Mouse (Mus musculus) heart, adult 11 months (tissue): ENCODE measurements around the gene Gnaq.
"Not testable (repeated sequence)": the region's sequence is repeated elsewhere in the genome, so short reads cannot be mapped to it uniquely, and the experiment has no call there.

Source experiments
- DNase-seq: peaks from one replicate; pipeline ENCODE4 v3.0.0; 2022

Gene Gnaq

DNA sequence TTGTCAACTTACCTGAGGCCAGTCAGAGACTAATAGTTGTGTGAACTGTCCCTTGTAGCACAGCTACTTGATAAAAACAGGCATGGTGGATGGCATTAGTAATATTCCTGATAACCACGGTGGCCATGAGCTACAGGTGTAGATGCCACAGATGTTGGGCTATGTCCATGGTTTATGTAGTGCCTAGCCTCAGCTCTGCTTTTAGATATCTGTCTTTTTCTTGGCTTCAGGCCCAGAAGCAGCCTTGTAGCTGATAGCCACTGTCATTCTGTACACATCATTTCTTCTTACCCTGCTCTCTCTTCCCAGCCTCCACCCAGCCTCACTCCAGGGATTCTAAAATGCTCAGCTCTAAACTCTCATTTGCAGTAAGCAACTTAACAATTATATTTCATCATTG, 128.3 kb downstream of the Gnaq start:
- DNase-seq, result no peak

GRCm38 (mm10) chr19:16261631-16262030, 129.0 kb downstream of the Gnaq start:
- peak; percentile 96 for DNase-seq

DNA sequence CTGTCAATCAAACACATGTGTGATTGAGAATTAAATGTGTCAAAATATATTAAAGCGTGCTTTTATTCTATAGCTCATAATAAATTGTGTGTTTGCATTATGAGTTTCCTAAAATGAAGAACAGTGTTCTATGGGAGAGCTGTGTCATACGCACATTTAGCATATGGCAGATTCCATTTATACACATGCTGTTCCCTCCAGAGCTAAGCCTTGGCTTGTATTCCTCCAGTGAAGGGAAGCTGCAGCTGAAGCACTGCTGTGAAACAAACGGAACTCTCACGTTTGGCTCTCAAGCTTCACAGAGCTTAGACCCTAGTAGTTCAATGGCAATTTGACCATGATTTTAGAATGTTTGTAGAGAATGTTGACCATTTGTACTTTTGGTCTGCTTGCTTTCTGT, 129.7 kb downstream of the Gnaq start:
- DNase-seq, result no peak

- not testable (repeated sequence) for DNase-seq
These were observed 134.7 kb downstream of the Gnaq start for GRCm38 (mm10) chr19:16267362-16267761.

GRCm38 (mm10) chr19:16270236-16270635, 137.6 kb downstream of the Gnaq start:
- no peak for DNase-seq

DNA sequence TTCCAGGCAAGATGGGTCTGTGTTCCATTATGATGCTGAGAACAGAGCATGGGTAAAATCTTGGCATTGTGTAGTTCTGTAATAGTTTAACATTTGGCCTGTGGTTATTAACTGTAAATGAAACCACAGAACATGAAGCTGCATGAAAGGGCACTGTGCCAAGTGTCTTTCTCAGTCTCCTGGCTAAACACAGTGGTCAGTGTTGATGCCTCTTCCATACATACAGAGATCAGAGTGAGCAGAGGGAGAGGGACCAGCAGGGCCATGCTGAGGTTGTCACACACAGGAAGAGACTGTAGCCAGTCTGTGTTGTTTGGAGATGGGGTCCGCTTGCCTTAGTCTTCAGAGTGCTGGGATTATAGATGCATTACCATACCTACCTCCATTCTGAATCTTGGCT, 138.4 kb downstream of the Gnaq start:
- DNase-seq, result peak; percentile 53

GRCm38 (mm10) chr19:16273021-16273420, 140.4 kb downstream of the Gnaq start:
- no peak for DNase-seq

- no peak for DNase-seq
These were observed 147.6 kb downstream of the Gnaq start for GRCm38 (mm10) chr19:16280231-16280630.

DNA sequence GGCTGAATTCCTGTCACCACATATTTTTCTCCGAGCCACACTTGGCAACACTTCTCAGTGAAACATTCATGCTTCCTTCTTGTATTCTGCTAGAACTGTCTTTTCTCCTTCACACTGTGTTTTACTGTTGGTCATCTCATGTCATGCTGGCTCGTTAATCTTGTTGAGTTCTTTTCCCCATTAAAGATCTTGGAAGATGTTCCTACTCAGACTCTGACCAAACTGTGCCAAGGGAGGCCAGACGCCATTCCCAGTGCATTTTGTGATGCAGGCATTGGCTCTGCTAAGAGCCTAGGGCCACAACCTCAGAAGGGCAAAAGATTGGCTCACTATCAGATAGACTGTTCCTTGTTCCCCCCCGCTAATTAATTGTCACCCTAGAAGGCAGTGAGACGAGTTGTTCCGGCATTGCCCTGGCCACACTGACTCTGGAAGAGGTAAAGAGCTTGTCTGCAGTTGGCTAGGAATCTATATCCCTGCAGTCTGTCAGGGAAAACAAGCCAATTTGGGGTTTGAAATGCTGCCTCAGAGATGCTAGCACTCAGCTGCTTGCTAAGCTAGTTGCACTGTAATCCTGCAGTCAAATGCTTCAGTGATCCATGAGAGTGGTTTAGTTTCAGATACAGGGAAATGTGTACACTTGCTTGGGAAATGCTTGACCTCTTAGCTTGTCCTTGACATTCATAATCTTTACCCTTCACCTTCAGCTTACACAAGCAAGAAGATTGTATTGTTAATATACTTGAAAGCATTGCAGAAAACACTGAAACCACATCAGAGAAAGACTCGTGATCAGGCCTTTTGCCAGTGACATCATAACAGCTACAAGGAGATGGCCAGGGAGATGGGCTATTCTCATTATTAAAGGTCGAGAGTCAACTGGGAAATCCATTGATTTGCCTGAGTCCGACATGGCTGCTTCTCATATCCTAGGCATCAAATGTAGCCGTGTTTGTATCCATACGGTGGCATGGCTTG, 152.7 kb downstream of the Gnaq start:
- DNase-seq, result peak; percentile 85

DNA sequence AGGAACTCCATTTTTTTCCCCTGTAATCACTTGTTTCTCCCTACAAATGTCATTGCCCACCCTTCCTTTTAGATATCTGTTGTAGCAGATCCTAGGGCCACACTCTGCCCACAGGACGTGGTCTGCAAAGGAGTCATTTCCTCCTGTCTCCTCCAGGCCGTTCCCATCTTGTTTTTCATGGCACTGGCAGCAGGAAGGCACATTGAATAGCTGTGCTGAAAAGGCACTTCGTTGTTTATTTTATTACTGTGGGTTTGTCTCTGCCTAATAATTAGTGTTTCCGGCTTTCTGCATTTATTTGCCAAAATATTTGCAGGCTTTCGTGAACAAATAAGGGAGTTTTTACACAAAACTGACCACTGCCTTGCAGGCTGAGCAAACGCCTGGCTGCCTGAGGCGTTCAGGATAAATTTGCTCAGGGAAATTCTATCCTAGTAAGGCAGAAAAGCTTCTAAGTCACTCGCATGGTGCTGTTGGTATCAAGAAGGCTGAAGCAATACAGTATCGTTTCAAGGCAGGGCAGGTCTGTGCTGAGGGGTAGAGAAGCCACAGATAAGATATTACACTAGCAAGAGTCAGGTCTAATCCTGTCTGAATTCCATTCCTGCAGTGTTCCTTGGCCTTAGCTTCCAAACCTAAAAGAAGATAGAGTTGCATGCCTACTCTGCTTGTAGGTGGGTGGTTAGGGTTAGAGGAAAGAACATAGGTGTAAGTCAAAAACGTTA, 154.0 kb downstream of the Gnaq start:
- DNase-seq, result peak; percentile 96

GRCm38 (mm10) chr19:16287307-16287706, 154.7 kb downstream of the Gnaq start:
- DNase-seq, result no peak

GRCm38 (mm10) chr19:16287971-16288370, 155.3 kb downstream of the Gnaq start:
- no peak for DNase-seq

GRCm38 (mm10) chr19:16291088-16291487, 158.5 kb downstream of the Gnaq start:
- DNase-seq, result no peak

DNA sequence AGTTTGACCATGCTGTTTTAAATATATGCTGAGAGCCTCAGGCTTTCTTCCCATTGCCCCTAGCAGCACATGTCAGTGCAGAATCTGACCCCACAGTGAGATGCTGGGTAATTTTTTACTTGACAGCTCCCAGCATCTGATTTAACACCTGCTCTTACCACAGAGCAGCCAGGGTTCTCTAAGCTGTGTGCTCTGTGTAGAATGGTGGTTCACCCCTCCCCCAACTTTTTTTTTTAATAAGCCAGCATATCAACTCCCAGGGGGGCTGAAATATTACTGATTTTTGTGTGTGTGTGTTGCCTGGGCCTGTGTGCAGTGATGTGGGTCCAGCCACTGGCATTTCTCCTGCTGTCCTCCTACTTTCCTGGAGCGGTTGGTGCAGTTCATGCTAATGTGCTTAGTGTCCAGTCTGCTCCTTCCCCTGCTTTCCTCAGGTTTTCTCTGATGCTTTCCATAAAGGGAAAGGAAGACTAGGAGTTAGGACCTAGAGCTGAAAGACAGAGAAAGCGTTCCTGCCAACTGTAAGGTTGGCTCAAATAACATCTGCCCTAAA, 159.5 kb downstream of the Gnaq start:
- no peak for DNase-seq

DNA sequence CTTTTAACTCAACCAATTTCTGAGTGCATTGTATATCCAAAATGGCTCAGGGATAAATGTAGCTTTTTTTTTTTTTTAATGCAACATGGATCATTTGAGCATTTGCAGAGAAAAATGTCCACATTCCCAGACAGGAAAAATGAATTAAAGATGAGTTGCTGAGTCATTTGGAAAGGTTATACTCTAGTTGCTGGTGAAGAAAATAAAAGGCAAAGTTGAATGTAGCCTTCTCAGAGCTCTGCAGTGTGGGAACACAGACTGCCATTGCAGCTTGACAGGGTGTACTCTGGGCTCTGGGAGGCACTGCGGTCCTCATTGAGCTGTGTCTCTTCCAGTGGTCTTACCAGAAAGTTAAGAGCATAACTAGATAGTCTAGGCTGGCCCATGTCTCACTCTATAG, 160.3 kb downstream of the Gnaq start:
- no peak for DNase-seq

DNA sequence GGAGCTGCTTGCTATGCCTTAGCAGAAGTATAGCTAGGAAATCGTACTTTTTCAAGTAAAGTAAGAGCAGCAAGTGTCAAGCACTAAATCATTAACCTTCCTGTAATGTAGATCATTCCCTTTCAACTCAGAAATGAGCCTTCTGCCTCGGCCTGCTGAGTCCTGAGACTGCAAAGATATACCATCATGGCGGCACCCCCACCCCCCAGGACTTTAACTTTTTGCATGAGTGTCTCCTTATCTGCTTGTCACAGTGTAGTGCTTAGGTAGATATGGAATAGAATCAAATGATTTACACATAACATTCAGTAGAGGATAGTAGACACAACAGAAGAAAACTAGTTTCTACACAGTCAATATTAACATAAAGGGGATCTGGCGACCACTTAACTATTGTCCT, 167.8 kb downstream of the Gnaq start:
- DNase-seq, result no peak

GRCm38 (mm10) chr19:16301336-16301735, 168.7 kb downstream of the Gnaq start:
- no peak for DNase-seq

DNA sequence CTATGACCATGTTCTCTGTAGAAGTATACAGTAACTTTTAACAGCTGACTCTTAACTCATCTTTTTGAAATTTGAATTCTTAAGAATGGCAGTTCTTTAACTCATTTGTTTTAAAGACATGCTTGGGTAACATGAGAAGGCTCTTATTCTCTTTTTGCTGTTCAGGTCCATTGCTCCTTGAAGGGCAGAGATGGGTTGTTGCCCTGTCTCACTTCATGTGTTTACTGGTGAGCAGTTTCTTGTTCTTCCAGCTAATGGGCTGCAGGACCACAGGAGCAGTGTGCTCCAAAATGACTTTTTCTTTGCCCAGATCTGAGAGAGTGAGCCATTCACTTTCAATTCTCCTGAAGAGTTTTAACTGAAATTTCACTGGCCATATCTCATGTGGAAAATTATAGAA, 176.4 kb downstream of the Gnaq start:
- no peak for DNase-seq

GRCm38 (mm10) chr19:16314295-16314821, 181.7 kb downstream of the Gnaq start:
- no peak for DNase-seq

DNA sequence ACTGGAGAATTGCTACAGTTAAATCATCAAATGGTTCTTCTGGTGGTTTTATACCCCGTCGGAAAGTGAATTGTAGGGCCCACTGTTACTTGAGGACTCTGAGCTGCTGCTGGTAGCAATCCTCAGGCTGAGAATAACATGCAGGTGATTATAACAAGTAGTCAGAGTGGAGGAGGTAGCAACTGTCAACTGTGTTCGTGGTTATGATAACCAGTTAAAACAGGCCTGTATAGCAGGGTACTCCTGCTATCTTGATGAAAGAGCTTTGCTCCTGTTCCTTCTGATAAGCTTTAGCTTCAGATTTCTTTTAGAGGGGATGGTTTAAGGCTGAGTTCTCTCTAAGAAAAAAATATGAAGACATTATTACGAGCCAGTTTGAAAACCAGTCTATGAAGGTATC, 182.9 kb downstream of the Gnaq start:
- DNase-seq, result no peak

DNA sequence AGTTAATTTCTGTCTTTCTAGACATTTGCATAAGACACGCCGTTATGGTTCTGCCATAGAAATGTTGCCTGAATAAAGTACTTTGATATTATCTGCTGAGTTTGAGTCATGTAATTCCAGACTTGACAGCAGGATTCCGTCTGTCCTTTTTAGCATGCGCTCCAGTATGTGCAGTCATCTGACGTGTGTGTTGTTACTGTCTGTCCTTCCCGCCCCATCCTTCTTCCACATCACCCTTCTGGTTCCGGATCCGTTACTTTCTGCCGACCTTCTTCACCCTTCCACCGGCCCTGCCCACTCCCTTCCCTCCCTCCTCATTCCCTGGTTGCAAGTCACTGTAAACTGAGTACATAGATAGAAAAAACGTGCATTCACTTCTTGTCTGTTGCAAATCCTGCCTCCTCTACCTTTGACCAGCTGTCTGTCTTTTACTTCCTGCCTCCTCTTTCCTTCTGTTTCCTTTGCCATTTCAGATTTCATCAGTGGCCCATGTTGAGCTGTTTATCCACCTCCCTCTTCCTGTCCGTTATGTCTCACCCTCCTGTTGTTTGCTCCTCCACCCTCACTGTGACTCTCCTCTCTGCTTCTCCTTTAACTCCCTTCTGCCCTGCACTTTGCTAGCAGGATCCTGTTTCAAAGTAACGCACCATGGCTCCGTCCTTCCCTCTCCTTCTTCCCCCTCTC, 185.6 kb downstream of the Gnaq start:
- DNase-seq, result no peak

DNA sequence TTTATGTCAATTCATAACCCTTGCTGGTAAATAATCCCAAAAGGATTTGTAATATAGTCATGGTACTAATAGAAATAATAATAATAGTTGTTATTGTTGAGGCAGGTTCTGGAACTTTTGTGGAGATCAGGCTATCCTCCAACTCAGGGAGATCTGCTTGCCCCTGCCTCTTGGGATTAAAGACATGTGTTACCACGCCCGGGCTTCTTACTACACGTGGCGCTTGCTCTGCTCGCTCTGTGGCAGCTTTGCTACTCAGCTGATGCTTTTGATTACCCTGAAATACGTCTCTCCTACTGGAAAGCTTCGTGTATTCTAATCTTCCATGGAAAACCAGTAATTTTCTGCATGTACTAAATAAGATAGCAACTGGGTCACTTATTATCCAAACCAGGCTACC, 187.4 kb downstream of the Gnaq start:
- DNase-seq, result peak; percentile 76

DNA sequence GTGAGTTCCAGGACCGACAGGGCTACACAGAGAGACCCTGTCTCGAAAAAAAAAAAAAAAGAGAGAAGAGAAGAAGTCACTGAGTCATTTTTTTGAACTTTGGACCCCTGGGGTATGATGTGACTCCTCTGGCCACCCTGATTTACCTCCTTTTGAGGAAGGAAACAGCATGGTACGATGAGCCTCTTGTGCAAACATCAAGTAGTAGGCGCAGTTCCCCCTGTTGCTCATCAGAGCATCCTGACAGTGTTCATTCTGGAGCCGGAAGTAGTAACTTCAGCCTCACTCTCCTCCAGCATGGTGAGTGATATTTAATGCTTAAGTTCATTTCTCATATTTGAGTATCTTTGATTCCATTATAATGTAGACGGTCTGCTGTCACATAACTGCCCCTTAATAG, 190.4 kb downstream of the Gnaq start:
- DNase-seq, result peak; percentile 89
